Mouse (Mus musculus): Measurements from ENCODE around the gene Olfr1441.

The Olfr1441 gene

DNA sequence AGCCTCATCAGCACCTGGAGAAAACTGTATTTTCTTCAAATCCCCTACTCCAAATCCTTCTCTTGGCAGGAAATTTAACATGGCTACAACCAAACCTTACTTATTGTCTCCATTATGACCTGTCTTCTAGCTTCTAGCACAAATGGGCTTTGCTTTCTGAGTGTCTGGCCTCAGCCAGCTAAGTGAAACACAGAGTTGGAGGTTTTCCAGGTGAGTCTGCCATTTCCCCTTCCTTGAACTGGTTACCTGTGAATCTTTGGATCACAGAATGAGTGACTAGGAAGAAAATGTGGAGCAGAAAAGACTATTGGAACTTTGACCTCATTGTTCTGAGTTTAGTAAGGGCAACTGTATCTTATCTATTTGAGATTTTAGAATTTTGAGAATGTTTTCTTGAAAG lies at the start of gene Olfr1441:
Gene Olfr1441 (plus strand): TSS at position 73 of the 400 bp plus-strand sequence.
- DNase-seq (ENCODE audit: low spot score) = no peak

DNA sequence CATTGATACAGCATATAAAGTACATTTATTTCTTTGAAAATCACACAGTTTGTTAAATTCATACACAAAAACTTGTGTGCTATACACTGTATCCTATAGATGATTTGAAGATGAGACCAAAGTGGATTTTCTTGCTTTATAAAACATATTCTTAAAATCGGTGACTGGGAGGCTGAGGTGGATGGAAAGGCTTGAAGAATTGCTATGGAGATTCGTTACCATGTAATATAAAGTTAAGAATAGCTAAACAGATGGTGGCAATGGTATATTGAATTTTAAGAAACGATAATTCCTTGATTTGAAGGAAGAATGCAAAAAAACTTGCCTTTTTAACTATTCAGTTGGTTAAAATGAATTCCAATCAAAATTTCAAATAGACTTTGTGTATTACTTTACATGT lies 44.2 kb upstream of the Olfr1441 start:
- no peak for DNase-seq (ENCODE audit: low spot score)

DNA sequence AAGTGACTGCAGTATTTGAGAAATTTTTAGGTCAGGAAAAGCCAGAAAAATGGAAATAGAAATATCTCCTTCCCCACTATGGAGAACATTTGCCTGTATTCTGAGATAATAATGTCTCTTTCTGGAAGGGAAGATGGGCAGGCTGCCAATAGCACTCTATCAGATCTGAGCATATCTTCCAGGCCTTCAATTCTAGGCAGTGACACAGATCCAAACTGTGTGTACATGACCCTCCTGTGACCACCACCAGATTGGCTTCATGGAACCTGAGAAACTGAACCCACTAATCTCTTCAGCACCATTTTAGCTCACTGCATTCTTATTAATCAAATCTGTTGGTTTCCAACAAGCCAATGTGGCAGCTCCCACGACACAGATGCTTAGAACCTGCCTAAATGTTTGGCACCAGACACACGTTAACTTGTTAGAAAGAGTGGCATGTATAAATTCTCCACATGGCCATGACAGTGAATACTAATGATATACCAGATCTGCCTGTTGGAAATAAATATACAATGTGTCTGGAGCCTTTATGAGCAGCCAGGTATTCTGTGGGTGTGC lies 42.7 kb upstream of the Olfr1441 start:
- no peak for DNase-seq (ENCODE audit: low spot score)

DNA sequence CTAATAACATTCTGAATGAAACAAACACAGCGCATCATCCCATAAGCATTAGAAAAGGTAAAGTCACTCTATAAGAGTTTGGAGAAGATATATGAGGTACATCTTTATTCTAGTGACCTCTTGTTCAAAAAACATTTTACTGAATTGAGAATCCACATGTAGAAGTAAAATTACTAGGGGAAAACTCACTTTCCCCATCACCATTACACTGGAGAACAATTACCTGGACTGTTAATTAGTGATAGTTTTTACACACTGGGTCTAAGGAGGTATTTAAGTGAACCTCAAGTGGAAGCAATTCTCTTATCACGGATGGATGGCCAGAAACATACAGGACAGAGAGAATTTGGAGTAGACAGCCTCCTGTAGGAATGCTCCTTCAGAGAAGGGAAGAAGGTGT lies 30.3 kb upstream of the Olfr1441 start, which contains the start of gene Olfr1440:
Gene Olfr1440 (plus strand): TSS at position 301 of the 400 bp plus-strand sequence.
- no peak for DNase-seq (ENCODE audit: low spot score)

DNA sequence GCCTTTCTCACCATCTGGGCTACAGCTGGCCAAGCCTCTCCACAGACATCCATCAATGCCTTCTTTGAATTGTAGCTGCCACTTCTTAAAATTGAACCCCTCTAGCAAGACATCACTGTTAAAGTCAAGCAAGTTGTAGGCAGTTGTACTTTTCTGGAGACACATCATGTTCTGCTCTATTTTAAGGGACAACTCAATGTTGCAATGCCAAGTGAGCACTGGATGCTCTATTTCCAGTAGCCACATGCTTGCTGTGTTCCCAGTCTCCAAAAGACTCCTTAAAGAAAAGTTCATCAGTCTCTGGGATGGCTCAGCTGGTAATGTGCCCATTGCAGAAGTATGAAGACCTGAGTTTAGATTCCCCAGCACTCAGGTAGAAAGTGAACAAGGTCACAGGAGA lies 3.5 kb upstream of the Olfr1441 start:
- DNase-seq (ENCODE audit: low spot score) = no peak

DNA sequence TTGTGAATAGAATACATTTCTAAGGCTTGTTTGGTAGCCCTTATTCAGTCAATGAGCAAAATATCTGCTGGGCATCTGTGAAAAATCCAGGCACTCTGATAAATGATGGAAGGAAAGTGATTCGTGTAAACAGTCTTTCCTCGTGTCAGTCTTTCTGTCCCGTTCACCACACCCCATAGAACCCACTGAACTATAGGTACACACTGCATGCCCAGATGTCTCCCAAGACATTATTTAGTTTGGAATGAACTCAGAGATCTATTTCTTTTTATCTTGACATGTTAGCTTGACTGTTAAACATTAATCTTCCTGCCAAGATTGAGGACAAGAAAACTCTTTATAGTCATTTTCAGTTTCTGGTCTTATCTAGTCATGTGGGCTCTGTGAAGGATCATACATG lies 1.1 kb downstream of the Olfr1441 start:
- DNase-seq (ENCODE audit: low spot score) = no peak

DNA sequence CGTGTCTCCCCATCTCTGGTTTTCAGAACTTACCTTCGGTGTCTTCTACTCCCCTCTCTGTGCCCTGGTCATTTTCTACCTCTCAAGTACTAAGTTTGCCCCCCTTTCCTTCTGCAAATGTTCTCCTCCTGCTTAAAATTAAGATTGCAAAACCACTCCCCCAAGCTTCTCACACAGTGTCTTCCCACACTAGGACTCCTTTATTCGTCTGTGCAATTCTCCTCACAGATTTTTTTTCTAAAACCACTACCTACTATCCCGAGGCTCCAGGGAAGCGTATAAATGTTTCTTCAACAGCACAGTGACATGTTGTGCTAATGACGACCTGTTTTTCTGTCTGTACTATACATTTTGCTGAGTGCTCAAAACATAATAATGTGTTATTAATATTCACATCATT lies 3.3 kb downstream of the Olfr1441 start:
- no peak for DNase-seq (ENCODE audit: low spot score)

DNA sequence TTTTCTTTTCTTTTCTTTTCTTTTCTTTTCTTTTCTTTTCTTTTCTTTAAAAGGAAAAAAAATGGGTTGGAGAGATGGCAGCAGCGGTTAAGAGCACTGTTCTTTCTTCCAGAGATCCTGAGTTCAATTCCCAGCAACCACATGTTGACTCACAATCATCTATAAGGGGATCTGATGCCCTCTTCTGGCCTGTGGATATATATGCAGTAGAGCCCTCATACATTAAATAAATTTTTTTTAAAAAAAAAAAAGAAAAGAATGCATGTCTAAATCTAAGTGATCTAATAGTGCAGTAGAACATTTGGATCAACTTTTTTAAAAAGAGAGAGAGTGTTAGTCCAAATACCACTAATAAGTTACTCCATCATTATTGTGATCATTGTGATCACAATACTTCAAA lies 4.4 kb downstream of the Olfr1441 start:
- no peak for DNase-seq (ENCODE audit: low spot score)

DNA sequence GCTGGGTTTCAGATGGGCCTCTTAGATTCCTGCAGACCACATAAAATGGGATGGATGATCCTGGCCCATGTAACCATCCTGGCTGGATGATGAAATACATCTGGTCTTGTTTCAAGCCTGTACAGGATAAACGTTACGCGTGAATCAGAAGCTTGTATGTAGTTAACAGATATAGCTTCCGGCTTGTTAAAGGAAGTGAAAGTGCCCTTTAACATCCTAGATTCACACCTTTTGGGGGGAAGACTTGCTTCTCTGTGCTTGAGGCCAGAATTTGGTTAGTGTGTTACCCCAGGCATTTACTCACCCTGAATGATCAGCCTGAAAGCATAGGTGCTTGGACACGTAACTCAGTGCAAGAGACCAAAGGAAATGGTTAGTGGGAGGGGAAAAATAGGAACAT lies 9.9 kb downstream of the Olfr1441 start:
- DNase-seq (ENCODE audit: low spot score) = no peak

DNA sequence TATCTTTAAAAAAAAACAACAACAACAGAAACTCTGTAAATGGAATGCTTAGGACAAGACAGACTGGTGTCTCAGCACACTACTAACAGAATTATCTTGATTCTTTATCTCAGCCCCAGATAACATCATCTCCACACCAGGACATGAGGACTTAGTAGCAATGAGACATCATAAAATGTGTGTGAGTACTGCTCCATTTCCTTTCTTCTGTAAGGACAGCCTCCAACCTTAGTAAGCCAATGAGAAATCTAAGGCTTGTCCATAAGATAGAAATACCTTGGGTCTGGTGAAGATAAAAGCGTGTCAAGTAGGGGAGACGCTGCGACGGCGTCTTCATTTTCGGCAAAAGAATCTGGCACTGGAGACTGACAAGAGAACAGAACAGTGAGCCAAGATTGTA lies 10.4 kb downstream of the Olfr1441 start, which contains the start of gene Pfpl:
Gene Pfpl (plus strand): TSS at position 301 of the 400 bp plus-strand sequence.
- no peak for DNase-seq (ENCODE audit: low spot score)

DNA sequence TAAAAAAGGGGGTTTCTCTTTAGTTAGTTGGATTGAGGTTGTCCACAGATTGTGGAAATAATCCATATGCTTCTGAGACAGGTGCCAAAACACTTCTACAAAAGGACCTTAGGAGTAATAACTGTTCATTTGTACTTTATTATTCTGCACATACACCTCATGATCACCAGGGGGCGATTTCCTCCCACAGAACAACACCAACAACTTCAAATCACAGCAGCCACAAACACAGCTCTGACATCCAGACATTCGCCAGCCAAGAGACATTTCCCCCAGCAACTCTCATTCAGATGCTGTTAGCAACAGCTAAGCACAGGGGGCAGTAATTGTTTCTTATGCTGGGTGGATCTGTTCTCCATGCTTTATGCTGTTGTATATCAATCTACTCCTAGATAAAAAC lies 15.8 kb downstream of the Olfr1441 start:
- DNase-seq (ENCODE audit: low spot score) = peak; percentile 31

DNA sequence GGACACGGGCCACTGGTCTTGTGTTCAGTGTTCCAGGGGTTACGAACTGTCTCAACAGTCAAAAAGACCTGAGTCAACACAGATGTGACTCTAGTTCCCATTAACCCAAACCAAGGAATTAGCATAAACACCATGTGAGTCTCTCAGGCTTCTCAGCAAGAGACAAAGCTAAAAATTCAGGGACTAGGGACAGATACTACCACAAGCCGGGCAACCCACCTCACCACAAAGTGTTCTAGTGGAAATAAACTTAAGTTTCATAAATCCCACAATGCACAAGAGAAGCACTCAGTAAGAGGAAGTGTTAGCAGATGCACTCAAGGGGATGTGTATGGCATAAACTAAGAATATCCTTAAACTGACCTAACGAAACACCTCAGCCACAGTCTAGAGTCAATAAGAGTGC lies 17.8 kb downstream of the Olfr1441 start:
- no peak for DNase-seq (ENCODE audit: low spot score)

DNA sequence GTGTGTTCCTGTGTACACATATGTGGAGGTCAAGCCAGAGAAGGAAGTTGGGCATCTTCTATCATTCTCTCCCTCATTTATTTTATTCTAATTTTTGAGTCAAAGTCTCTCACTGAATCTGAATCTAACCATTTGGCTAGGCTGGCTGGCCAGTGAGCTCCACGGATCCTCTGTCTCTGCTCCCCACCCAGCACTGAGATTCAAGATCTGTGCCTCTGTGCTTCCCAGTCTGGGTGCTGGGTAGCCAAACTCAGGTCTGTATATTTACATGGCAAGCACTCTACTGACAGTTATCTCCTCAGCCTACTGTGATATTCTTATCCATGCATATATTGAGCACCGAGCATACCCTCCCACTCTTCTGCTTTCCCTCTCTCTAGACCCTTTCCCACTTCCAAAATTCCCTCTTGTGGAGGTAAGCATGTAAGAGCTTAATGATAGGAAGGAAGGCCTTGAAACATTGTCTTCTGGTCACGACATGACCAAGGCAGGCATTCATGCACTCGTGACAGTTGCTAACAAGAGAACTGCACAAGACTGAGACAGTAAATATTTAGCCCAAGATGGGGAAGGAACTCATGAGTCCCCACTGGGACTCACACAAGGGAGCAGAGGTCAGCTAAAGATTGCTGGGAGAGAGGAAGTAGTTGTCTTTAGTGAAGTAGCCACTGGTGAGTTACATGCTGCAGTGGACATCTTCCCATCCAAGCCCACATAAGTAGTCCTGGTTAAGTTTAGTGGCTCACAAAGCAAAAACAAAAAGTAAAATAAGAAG lies 18.7 kb downstream of the Olfr1441 start:
- DNase-seq (ENCODE audit: low spot score) = no peak

DNA sequence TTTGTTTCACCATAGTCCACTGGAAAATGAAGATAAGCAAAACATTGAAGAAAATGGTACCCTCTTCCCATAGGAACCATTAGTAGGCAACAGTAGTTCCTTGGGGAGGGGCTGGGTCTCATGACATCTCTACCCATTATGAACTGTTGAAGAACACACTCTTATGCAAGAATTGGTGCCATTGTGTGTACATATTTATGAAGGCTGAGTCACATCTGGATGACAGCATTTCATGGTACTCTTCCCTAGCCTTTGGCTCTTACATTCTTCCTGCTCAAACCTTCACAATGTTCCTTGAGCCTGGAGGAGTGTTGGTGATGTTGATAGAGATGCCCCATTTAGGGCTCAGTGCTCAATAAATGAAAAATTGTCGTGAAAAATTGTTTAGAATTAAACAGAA lies 22.3 kb downstream of the Olfr1441 start:
- DNase-seq (ENCODE audit: low spot score) = no peak

DNA sequence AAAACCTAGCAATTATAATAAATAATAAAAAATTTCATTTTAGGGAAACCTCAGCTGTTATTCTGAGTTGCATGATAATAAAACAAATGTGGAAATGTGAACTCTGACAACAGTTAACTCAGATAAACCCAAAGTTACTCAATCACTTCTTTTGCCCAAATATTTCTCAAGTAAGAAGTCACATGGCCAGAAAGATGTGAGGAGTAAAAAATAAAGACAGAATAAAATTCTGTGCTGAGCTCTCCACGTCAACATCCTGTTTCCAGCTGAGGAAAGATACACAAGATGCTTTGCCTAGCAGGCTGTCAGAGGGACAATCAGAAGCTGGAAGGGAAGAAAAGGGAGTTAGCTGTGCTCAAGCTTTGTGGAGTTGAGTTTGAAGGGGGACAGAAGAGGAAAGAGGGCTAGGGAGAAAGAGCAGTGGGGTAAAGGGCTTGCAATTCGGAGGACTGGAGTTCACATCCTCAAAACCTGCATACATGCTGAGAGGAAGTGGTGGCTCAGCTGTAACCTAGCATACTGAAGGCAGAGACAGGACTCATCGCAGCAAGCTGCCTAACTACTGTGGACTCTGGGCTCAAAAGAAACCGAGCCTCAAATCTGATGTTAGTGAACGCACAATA lies 23.0 kb downstream of the Olfr1441 start:
- no peak for DNase-seq (ENCODE audit: low spot score)

DNA sequence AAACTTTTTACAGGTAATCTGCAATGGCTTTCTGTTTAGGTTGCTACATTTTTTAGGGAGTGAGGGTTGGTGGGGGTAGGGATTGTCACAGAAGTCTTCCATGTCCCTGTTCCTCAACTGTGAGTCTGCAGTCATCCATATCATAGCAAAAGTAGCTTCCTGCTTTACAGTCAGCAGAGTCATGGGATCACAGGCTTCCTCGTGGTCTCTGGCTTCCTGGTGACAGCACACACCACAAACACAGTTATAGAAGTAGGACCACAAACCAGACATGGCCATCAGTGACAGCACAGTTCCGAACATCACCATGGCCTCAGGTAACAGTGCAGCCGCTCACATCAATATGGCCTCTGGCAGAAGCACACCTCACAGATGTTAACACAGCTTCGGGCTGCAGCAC lies 25.3 kb downstream of the Olfr1441 start:
- DNase-seq (ENCODE audit: low spot score) = no peak

DNA sequence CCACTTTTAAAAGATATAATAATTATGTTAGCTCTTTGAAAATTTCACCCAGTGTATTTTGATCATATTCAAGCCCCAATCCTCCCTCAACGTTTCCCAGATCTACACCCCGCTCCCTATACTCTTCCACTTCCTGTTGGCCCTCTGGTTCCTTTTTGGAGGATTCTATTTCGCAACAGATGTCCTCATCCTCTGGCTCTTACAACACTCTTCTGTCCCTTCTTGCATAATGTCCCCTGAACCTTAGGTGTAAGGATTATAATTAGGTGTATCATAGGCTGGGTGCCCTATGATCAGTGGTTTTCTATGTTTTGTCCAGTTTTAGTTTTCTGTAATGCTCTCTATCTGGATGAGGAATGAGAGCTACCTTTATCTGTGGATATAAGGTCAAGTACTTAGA lies 27.8 kb downstream of the Olfr1441 start:
- DNase-seq (ENCODE audit: low spot score) = no peak

DNA sequence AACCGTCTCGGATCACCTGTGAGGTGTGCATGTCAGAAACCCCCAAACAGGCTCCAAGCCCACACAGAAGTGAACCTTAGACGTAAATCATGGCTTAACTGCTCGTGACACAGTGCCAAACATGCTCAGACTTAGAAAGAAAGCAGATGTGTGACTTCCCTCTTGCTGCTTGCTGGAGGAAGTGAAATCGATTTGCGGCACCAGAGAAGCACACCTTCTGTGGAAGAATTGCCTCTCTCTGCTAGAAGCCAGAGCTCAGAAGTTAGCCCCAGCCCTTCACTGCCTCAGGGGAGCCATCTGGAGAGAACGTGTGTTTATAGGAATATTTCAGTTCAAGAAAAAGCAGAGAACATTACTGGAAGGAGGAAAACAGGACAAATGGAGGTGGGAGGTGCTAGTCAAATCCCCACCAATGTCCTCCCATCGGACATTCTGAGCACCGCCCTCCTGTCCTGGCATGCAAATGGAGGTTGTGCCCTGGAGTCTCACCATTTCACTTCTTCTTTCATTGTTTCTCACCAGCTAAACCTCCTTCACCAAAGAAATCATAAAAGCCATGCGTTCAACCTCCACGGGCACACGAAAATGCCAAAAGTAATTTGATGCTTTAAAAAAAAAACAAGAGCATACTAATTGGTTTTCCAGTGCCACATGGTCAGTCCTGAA lies 40.3 kb downstream of the Olfr1441 start:
- DNase-seq (ENCODE audit: low spot score) = no peak

DNA sequence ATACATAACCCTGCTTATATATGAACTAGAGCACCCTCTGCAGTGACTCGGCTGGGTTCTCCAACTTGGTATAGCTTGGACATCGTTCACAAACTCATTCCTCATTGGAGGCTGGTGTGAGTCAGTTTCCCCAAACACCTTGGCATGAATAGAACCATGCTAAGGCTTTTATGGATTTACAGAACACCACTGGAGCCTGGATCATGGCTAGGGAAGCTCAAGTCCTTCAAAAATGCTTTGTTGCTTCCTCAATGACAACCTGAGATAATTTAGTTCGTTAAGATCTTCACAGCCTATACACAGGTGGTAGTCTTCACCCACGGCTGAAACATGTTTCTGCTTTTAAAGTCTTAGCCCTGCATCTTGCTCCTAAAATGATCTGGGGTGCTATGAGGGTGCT lies 42.3 kb downstream of the Olfr1441 start:
- DNase-seq (ENCODE audit: low spot score) = no peak

DNA sequence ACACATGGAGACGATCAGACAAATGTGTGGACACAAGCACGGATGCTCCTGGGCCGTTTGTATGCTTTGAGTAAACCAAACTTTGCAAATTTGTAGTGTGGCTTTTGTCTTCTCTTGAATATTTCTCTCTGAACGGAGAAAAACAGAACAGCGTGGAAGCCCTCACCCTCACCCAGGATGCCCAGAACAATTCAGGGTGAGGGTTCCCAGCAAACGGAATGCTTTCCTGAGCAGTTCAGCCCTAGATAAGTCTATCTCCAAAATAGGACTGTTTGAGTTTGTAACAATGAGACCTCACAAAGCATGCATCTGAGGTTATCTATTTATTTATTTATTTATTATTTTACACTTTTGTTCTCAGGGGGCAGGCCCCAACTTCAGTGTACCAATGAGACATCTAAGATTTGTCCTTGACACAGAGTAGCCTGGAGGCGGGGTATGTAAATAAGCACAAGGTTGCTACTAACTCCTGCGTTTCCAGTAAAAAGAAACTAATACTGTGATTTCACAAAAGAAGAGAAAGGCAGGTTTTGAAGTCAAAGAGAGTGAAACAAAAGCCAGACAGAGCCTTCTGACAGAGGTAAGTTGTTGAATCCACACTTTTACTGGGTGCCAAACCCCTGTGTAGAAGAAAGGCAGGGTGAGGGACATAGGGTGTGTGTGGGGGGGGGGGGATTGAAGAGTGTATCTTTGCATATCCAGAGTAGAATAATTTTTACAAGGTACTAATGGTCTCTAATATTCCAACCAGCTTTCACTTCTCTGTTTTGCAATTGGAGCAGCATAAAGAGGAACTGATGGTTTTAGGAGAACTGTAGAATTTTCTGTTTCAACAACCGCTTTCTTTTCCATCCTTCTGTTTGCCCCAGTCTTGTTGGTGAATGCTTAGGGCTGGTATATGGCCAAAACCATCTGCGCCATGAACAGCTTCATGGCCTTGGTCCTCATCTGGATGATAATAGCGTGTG lies 43.3 kb downstream of the Olfr1441 start, which contains the start of gene Mpeg1:
Gene Mpeg1 (plus strand): TSS at position 498 of the 968 bp plus-strand sequence.
- DNase-seq (ENCODE audit: low spot score) = no peak
